Mouse (Mus musculus) neutrophil, adult 83 days (primary cell): ENCODE results near the gene Itpkb. TPM values are rescaled to one million over a fixed set of nuclear protein-coding genes. Genes with fewer than 3 reads are reported as not detected.

Experiments
- total RNA-seq, 2 experiments: library from RNA; stranded (reverse); gene quantifications; one replicate each; pipeline ENCODE4 v1.2.4; 2023

Itpkb gene
- 10 to 100 TPM; 43.9 to 49.5 TPM for total RNA-seq

GRCm38 (mm10) chr1:180330145-180330706 is at the start of gene Itpkb:
Itpkb (plus strand) TSS chr1:180330485.

Other genes with a start within 250 kb of the Itpkb start
- 1 to 10 TPM; 6.0 to 7.9 TPM for gene Coq8a, start 130.9 kb upstream of the Itpkb start, total RNA-seq
- gene Psen2, start 67.0 kb upstream of the Itpkb start, total RNA-seq = 10 to 100 TPM; 18.8 to 22.6 TPM
- under 1 TPM; 0.07 to 0.11 TPM for gene Stum, start 153.0 kb downstream of the Itpkb start, total RNA-seq
- gene Parp1, start 238.4 kb downstream of the Itpkb start, total RNA-seq = 10 to 100 TPM; 48.2 to 50.1 TPM